Mouse (Mus musculus) mesoderm, embryonic 11.5 days (tissue): Measurements from ENCODE around the gene Hoxa4.

Experiments
- DNase-seq: peaks from one replicate; pipeline ENCODE4 v3.0.0-alpha.2; 2012; ENCODE audit warnings: low read depth, low spot score

Gene Hoxa4

GRCm38 (mm10) chr6:52216691-52217458 is 25.3 kb upstream of the Hoxa4 start:
- DNase-seq = no peak

- DNase-seq = no peak
These were observed 24.4 kb upstream of the Hoxa4 start for GRCm38 (mm10) chr6:52215771-52216535.

GRCm38 (mm10) chr6:52215070-52215469 is 23.5 kb upstream of the Hoxa4 start:
- DNase-seq = no peak

GRCm38 (mm10) chr6:52214271-52214670 is 22.7 kb upstream of the Hoxa4 start:
- no peak for DNase-seq

- peak; percentile 92 for DNase-seq
These were observed 21.8 kb upstream of the Hoxa4 start, which contains the start of the genes Hoxa3 and Gm28308 for GRCm38 (mm10) chr6:52213119-52213986. Hoxa3 (minus strand) TSS chr6:52213336. Gm28308 (minus strand) TSS chr6:52213339.

- no peak for DNase-seq
These were observed 21.1 kb upstream of the Hoxa4 start for GRCm38 (mm10) chr6:52212556-52213118.

GRCm38 (mm10) chr6:52211961-52212360 is 20.4 kb upstream of the Hoxa4 start:
- no peak for DNase-seq

GRCm38 (mm10) chr6:52211170-52211935 is 19.8 kb upstream of the Hoxa4 start:
- peak; percentile 89 for DNase-seq

- no peak for DNase-seq
These were observed 18.1 kb upstream of the Hoxa4 start for GRCm38 (mm10) chr6:52209685-52210046.

- no peak for DNase-seq
These were observed 17.5 kb upstream of the Hoxa4 start for GRCm38 (mm10) chr6:52208868-52209684.

GRCm38 (mm10) chr6:52208072-52208867 is 16.7 kb upstream of the Hoxa4 start, which contains the start of gene Hoxa6:
Hoxa6 (minus strand) TSS chr6:52208722.
- DNase-seq = no peak

- no peak for DNase-seq
These were observed 16.1 kb upstream of the Hoxa4 start for GRCm38 (mm10) chr6:52207684-52207976.

- no peak for DNase-seq
These were observed 15.5 kb upstream of the Hoxa4 start for GRCm38 (mm10) chr6:52206882-52207683.

- no peak for DNase-seq
These were observed 14.4 kb upstream of the Hoxa4 start for GRCm38 (mm10) chr6:52205638-52206621.

GRCm38 (mm10) chr6:52205221-52205620 is 13.7 kb upstream of the Hoxa4 start:
- DNase-seq = no peak

- peak; percentile 97 for DNase-seq
These were observed 12.6 kb upstream of the Hoxa4 start, which contains the start of gene Hoxa5 for GRCm38 (mm10) chr6:52204050-52204752. Hoxa5 (minus strand) TSS chr6:52204587.
